Mouse (Mus musculus): ENCODE results near the gene Sbk1. TPM values are rescaled to one million over a fixed set of nuclear protein-coding genes. Genes with fewer than 3 reads are reported as not detected.

Sbk1 gene
- polyA plus RNA-seq, 1 experiment from 2014 or later = 16.8 TPM

- no peaks in the 10 kb centered on the region for H3K36me3 ChIP-seq (ENCODE audit: control insufficient read depth, insufficient read depth, low read length)
- no peak overlapping the region for H3K27ac ChIP-seq (replicated peaks in 1 of 2; ENCODE audit: control insufficient read depth in 1 of 2, insufficient read depth in 1 of 2, low read depth in 2 of 2, low read length in 2 of 2)
- whole genome bisulfite sequencing = 87% methylated on average over 3 of the region's 3 CpGs
- peaks cover 10 to 40% of the 10 kb centered on the region in 2 experiments; a peak in 3 of 4 replicates for H3K4me1 ChIP-seq (ENCODE audit: control insufficient read depth in 2 of 2, insufficient read depth in 2 of 2, low read length in 2 of 2)
- no peak overlapping the region; the same call in 1 of the 2 replicates for H3K9ac ChIP-seq (ENCODE audit: low read length)
- no peak overlapping the region for H3K4me3 ChIP-seq (ENCODE audit: control insufficient read depth in 1 of 2, insufficient read depth in 1 of 2, low read depth in 1 of 2, low read length in 2 of 2)
- no peaks in the 10 kb centered on the region for H3K9me3 ChIP-seq (ENCODE audit: control insufficient read depth, low read length)
- ATAC-seq (ENCODE audit: insufficient number of reproducible peaks, insufficient read depth, low FRiP score, low read depth) = no peak
- peak overlapping the region; percentile 82 for H3K4me2 ChIP-seq (ENCODE audit: low read length)
- no peaks in the 10 kb centered on the region for H3K27me3 ChIP-seq (ENCODE audit: control insufficient read depth, insufficient read depth, low read length)
These were observed 22.4 kb upstream of the Sbk1 start for GRCm38 (mm10) chr7:126249986-126250385.

DNA sequence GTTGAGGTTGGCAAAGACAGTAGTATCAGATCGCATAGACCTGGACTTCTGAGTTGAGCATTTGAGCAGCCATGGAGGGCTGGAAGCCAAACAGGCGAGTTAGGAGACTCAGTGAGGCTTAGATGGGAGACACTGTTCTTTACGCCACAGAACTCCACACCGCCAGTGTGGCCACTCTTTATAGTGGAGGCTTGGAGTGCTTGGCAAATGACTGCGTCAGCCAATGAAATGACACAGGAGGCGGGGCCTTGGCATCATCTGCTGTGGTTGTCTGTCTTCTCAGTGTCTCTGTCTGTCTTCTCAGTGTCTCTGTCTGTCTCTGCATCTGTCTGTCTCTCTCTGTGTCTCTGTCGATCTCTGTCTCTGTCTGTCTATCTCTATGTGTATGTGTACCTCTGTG, 21.9 kb upstream of the Sbk1 start:
- H3K4me2 ChIP-seq (ENCODE audit: low read length) = peak overlapping the region; percentile 82; the same call in 1 of the 2 replicates
- no peak overlapping the region for H3K27ac ChIP-seq (replicated peaks in 1 of 2; ENCODE audit: control insufficient read depth in 1 of 2, insufficient read depth in 1 of 2, low read depth in 2 of 2, low read length in 2 of 2)
- H3K27me3 ChIP-seq (ENCODE audit: control insufficient read depth, insufficient read depth, low read length) = no peaks in the 10 kb centered on the region
- no peak for ATAC-seq (ENCODE audit: insufficient number of reproducible peaks, insufficient read depth, low FRiP score, low read depth)
- no peaks in the 10 kb centered on the region for H3K9me3 ChIP-seq (ENCODE audit: control insufficient read depth, low read length)
- no peak overlapping the region for H3K4me3 ChIP-seq (ENCODE audit: control insufficient read depth in 1 of 2, insufficient read depth in 1 of 2, low read depth in 1 of 2, low read length in 2 of 2)
- no peaks in the 10 kb centered on the region for H3K36me3 ChIP-seq (ENCODE audit: control insufficient read depth, insufficient read depth, low read length)
- 84% methylated on average over 7 of the region's 7 CpGs for WGBS
- H3K4me1 ChIP-seq (ENCODE audit: control insufficient read depth in 2 of 2, insufficient read depth in 2 of 2, low read length in 2 of 2) = peaks cover 10 to 40% of the 10 kb centered on the region in 2 experiments; a peak in 3 of 4 replicates
- H3K9ac ChIP-seq (ENCODE audit: low read length) = no peak overlapping the region

GRCm38 (mm10) chr7:126251698-126252097, 20.7 kb upstream of the Sbk1 start:
- H3K9ac ChIP-seq (ENCODE audit: low read length) = no peak overlapping the region
- H3K36me3 ChIP-seq (ENCODE audit: control insufficient read depth, insufficient read depth, low read length) = no peaks in the 10 kb centered on the region
- no peak for ATAC-seq (ENCODE audit: insufficient number of reproducible peaks, insufficient read depth, low FRiP score, low read depth)
- WGBS = 61% methylated on average over 3 of the region's 3 CpGs
- H3K27ac ChIP-seq (replicated peaks in 1 of 2; ENCODE audit: control insufficient read depth in 1 of 2, insufficient read depth in 1 of 2, low read depth in 2 of 2, low read length in 2 of 2) = peak overlapping the region in 1 of 2 experiments; percentile 28; a peak in 1 of 4 replicates
- H3K27me3 ChIP-seq (ENCODE audit: control insufficient read depth, insufficient read depth, low read length) = no peaks in the 10 kb centered on the region
- no peak overlapping the region for H3K4me3 ChIP-seq (ENCODE audit: control insufficient read depth in 1 of 2, insufficient read depth in 1 of 2, low read depth in 1 of 2, low read length in 2 of 2)
- 0 out of 2 replicates have a peak overlapping the region, but pooled peaks have one; percentile 4 for H3K4me2 ChIP-seq (ENCODE audit: low read length)
- no peaks in the 10 kb centered on the region for H3K9me3 ChIP-seq (ENCODE audit: control insufficient read depth, low read length)
- peaks cover 10 to 40% of the 10 kb centered on the region in 2 experiments; a peak in 3 of 4 replicates for H3K4me1 ChIP-seq (ENCODE audit: control insufficient read depth in 2 of 2, insufficient read depth in 2 of 2, low read length in 2 of 2)

DNA sequence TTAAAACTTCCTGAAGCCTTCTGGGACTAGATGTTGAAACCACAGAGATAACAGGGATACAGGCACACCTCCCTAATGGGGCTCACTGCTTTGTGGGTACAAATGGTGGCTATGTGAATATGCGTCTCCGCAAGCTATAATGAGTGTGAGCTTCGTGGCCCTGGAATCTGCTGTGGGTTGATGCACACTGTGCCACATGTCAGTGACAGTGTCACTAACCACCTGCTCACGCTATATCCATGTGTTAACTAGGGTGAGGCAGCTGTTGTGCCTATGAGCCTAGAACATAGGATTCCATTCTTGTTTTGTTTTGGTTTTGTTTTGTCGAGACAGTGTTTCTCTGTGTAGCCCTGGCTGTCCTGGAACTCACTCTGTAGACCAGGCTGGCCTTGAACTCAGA, 20.2 kb upstream of the Sbk1 start:
- WGBS = 81% methylated on average over 5 of the region's 5 CpGs

GRCm38 (mm10) chr7:126260280-126261210, 11.9 kb upstream of the Sbk1 start:
- Histone ChIP-seq H3K36me3 (ENCODE audit: control insufficient read depth, insufficient read depth, low read length) (no peaks in the 10 kb centered on the region), H3K4me3 (ENCODE audit: control insufficient read depth in 1 of 2, insufficient read depth in 1 of 2, low read depth in 1 of 2, low read length in 2 of 2) (no peak overlapping the region), H3K27me3 (ENCODE audit: control insufficient read depth, insufficient read depth, low read length) (no peaks in the 10 kb centered on the region), H3K4me2 (ENCODE audit: low read length) (no peak overlapping the region), H3K9ac (ENCODE audit: low read length) (no peak overlapping the region), H3K4me1 (ENCODE audit: control insufficient read depth in 2 of 2, insufficient read depth in 2 of 2, low read length in 2 of 2) (peaks cover 2 to 9% of the 10 kb centered on the region in 2 experiments; a peak in 3 of 4 replicates), H3K27ac (replicated peaks in 1 of 2; ENCODE audit: control insufficient read depth in 1 of 2, insufficient read depth in 1 of 2, low read depth in 2 of 2, low read length in 2 of 2) (no peak overlapping the region), H3K9me3 (ENCODE audit: control insufficient read depth, low read length) (no peaks in the 10 kb centered on the region)
- no peak for ATAC-seq (ENCODE audit: insufficient number of reproducible peaks, insufficient read depth, low FRiP score, low read depth)
- 10% methylated on average over 18 of the region's 18 CpGs for WGBS

More for the DNA sequence above, 20.2 kb upstream of the Sbk1 start:
- Histone ChIP-seq H3K4me3 (ENCODE audit: control insufficient read depth in 1 of 2, insufficient read depth in 1 of 2, low read depth in 1 of 2, low read length in 2 of 2) (no peak overlapping the region), H3K9ac (ENCODE audit: low read length) (no peak overlapping the region), H3K27me3 (ENCODE audit: control insufficient read depth, insufficient read depth, low read length) (no peaks in the 10 kb centered on the region), H3K9me3 (ENCODE audit: control insufficient read depth, low read length) (no peaks in the 10 kb centered on the region), H3K36me3 (ENCODE audit: control insufficient read depth, insufficient read depth, low read length) (no peaks in the 10 kb centered on the region), H3K4me2 (ENCODE audit: low read length) (0 out of 2 replicates have a peak overlapping the region, but pooled peaks have one; percentile 4), H3K27ac (replicated peaks in 1 of 2; ENCODE audit: control insufficient read depth in 1 of 2, insufficient read depth in 1 of 2, low read depth in 2 of 2, low read length in 2 of 2) (peak overlapping the region in 1 of 2 experiments; percentile 3; a peak in 1 of 4 replicates), H3K4me1 (ENCODE audit: control insufficient read depth in 2 of 2, insufficient read depth in 2 of 2, low read length in 2 of 2) (peaks cover 10 to 37% of the 10 kb centered on the region in 2 experiments; a peak in 3 of 4 replicates)
- ATAC-seq (ENCODE audit: insufficient number of reproducible peaks, insufficient read depth, low FRiP score, low read depth) = no peak

GRCm38 (mm10) chr7:126261823-126262222, 10.6 kb upstream of the Sbk1 start:
- H3K9ac ChIP-seq (ENCODE audit: low read length) = peak overlapping the region; percentile 16; the same call in 1 of the 2 replicates
- no peak for ATAC-seq (ENCODE audit: insufficient number of reproducible peaks, insufficient read depth, low FRiP score, low read depth)
- no peaks in the 10 kb centered on the region for H3K27me3 ChIP-seq (ENCODE audit: control insufficient read depth, insufficient read depth, low read length)

DNA sequence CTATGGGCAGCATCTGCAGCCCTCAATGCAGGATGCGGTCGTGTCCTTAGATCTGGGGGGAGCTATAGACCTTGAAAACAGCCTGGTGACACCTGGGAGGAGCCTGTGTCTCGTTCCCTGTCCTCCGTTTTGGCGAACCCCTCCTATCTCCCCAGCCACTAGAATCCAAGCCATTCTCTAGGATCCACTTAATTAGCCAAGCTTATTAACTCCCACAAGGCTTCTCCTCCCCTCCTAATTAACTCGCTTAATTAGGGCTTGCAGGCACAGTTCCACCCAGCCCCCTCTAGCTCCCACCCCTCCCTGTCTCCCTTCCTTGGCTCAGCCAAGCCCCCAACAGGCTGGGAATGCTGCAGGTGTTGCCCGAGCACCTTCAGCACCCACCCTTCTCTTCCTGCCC, 8.5 kb upstream of the Sbk1 start:
- no peaks in the 10 kb centered on the region for H3K36me3 ChIP-seq (ENCODE audit: control insufficient read depth, insufficient read depth, low read length)
- peaks cover 5 to 21% of the 10 kb centered on the region in 2 experiments for H3K4me1 ChIP-seq (ENCODE audit: control insufficient read depth in 2 of 2, insufficient read depth in 2 of 2, low read length in 2 of 2)
- no peaks in the 10 kb centered on the region for H3K9me3 ChIP-seq (ENCODE audit: control insufficient read depth, low read length)
- H3K9ac ChIP-seq (ENCODE audit: low read length) = no peak overlapping the region
- no peaks in the 10 kb centered on the region for H3K27me3 ChIP-seq (ENCODE audit: control insufficient read depth, insufficient read depth, low read length)
- 32% methylated on average over 7 of the region's 7 CpGs for WGBS
- no peak overlapping the region for H3K27ac ChIP-seq (replicated peaks in 1 of 2; ENCODE audit: control insufficient read depth in 1 of 2, insufficient read depth in 1 of 2, low read depth in 2 of 2, low read length in 2 of 2)
- ATAC-seq (ENCODE audit: insufficient number of reproducible peaks, insufficient read depth, low FRiP score, low read depth) = no peak
- no peak overlapping the region for H3K4me3 ChIP-seq (ENCODE audit: control insufficient read depth in 1 of 2, insufficient read depth in 1 of 2, low read depth in 1 of 2, low read length in 2 of 2)
- no peak overlapping the region for H3K4me2 ChIP-seq (ENCODE audit: low read length)

More at GRCm38 (mm10) chr7:126261823-126262222, 10.6 kb upstream of the Sbk1 start:
- 28% methylated on average over 4 of the region's 4 CpGs for WGBS
- Histone ChIP-seq H3K9me3 (ENCODE audit: control insufficient read depth, low read length) (no peaks in the 10 kb centered on the region), H3K4me1 (ENCODE audit: control insufficient read depth in 2 of 2, insufficient read depth in 2 of 2, low read length in 2 of 2) (peaks cover 5 to 21% of the 10 kb centered on the region in 2 experiments), H3K36me3 (ENCODE audit: control insufficient read depth, insufficient read depth, low read length) (no peaks in the 10 kb centered on the region), H3K27ac (replicated peaks in 1 of 2; ENCODE audit: control insufficient read depth in 1 of 2, insufficient read depth in 1 of 2, low read depth in 2 of 2, low read length in 2 of 2) (no peak overlapping the region), H3K4me2 (ENCODE audit: low read length) (no peak overlapping the region), H3K4me3 (ENCODE audit: control insufficient read depth in 1 of 2, insufficient read depth in 1 of 2, low read depth in 1 of 2, low read length in 2 of 2) (no peak overlapping the region)
